Mouse (Mus musculus): ENCODE data around the gene Ppp1ca.

Ppp1ca gene

GRCm38 (mm10) chr19:4231253-4232185 is 39.7 kb downstream of the Ppp1ca start, which contains the start of gene Pold4:
Pold4 (plus strand) TSS chr19:4231899.
- in situ Hi-C loops (cut with MboI, MseI), result no loop called here

DNA sequence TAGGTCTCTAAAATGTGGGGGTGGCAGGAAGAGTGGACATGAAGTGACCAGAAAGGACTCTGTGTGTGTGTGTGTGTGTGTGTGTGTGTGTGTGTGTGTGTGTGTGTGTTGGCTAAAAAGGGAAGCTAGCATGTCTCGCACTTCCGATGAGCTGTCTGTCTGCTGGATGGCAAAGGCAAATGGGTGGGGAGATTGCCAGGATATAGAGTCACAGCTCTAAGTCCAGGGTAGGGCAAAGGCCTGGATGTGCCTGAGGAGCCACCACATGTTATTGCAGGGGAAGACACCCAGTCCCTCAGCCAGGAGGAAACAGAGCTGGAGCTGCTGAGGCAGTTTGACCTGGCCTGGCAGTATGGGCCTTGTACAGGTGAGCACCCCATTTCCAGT is 40.3 kb downstream of the Ppp1ca start:
- in situ Hi-C loops (cut with MboI, MseI), result no loop called here

DNA sequence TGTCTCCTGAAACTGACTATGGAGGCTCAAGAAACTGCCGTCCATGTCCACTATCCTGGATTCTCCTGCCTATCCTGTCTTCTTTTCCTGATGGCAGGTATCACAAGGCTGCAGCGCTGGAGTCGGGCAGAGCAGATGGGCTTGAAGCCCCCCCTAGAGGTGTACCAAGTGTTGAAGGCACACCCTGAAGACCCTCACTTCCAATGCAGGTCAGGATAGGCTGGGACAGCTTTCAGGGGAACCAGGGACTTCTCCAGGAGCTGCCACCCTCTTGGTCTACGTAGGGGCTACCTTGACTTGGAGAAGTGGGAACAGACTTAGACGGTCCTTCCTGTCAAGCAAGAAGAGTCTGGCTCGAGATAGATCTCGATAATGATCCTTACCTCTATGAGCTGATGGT is 40.8 kb downstream of the Ppp1ca start:
- in situ Hi-C loops (cut with MboI, MseI), result no loop called here

DNA sequence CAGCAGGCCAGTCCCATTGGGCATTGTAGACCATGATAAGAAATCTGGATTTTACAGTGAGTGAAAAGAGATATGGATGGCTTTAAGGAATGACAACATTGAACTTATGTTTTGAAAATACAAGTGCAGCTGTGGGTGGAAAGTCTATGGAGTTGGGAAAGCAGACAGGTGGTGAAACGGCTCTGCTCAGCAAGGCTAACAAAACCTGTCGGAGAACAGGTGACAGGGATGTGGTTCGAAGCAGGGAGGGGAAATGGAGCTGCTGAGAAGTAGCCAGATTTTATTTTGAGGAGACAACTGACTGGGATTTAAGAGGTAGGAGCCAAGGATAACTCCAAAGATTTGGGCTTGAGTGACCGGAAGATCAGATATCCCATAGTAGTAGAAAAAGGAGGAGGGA is 42.7 kb downstream of the Ppp1ca start:
- in situ Hi-C loops (cut with MboI, MseI), result no loop called here

GRCm38 (mm10) chr19:4240247-4240668 is 48.4 kb downstream of the Ppp1ca start:
- in situ Hi-C loops (cut with MboI, MseI), result loop anchor here (5.0 kb wide), 1 partner anchor 33 kb away; no protein-coding TSS in a partner anchor

GRCm38 (mm10) chr19:4242416-4242815 is 50.6 kb downstream of the Ppp1ca start:
- in situ Hi-C loops (cut with MboI, MseI), result loop anchor here (5.0 kb wide), 1 partner anchor 35 kb away; no protein-coding TSS in a partner anchor

- in situ Hi-C loops (cut with MboI, MseI), result loop anchor here (5.0 kb wide), 1 partner anchor 37 kb away; no protein-coding TSS in a partner anchor
Measured at GRCm38 (mm10) chr19:4244775-4245174, 52.9 kb downstream of the Ppp1ca start.

All from T-helper 1 cell (primary cell).